Mouse (Mus musculus) ovary, postnatal 36 days (tissue): Measurements from ENCODE around the gene Mpdz.

ENCODE experiments used
- DNase-seq: peaks from one replicate; pipeline ENCODE4 v3.0.0; 2022; ENCODE audit warnings: low spot score, mixed read lengths

Mpdz gene

GRCm38 (mm10) chr4:81280098-81280497, 162.5 kb downstream of the Mpdz start:
- no peak for DNase-seq

- DNase-seq = no peak
These were observed 163.2 kb downstream of the Mpdz start for GRCm38 (mm10) chr4:81279451-81279850.

GRCm38 (mm10) chr4:81275957-81276715, 166.5 kb downstream of the Mpdz start:
- no peak for DNase-seq

GRCm38 (mm10) chr4:81273067-81273466, 169.5 kb downstream of the Mpdz start:
- no peak for DNase-seq

GRCm38 (mm10) chr4:81252859-81253780, 189.5 kb downstream of the Mpdz start:
- no peak for DNase-seq

GRCm38 (mm10) chr4:81252334-81252733, 190.3 kb downstream of the Mpdz start:
- no peak for DNase-seq

GRCm38 (mm10) chr4:81251934-81252333, 190.7 kb downstream of the Mpdz start:
- DNase-seq = peak; percentile 25

- DNase-seq = no peak
These were observed 193.4 kb downstream of the Mpdz start for GRCm38 (mm10) chr4:81249245-81249644.

- DNase-seq = no peak
These were observed 206.4 kb downstream of the Mpdz start for GRCm38 (mm10) chr4:81236227-81236626.
